Mouse (Mus musculus) CH12.LX (cell line): ENCODE measurements around the gene Card9. TPM values are rescaled to one million over a fixed set of nuclear protein-coding genes. Genes with fewer than 3 reads are reported as not detected.

Experiments
- DNase-seq: peaks from one replicate; pipeline ENCODE4 v3.0.0-alpha.2; 2013; ENCODE audit errors: extremely low read depth
- H3K27ac ChIP-seq: 2 replicates; pipeline ENCODE4 v1.5.1; 2012; ENCODE audit warnings: low read depth, mild to moderate bottlenecking, control low read depth, moderate library complexity; ENCODE audit not compliant: insufficient read depth
- H3K27me3 ChIP-seq: replicated peaks from 2 replicates; pipeline ENCODE3; 2012; ENCODE audit warnings: inconsistent platforms
- H3K36me3 ChIP-seq, 2 experiments: replicated peaks in 1 of 2; 2 replicates each; pipeline versions ENCODE3 to v1.6.1; 2012; ENCODE audit warnings: inconsistent platforms in 1 of 2, low read length in 1 of 2, mild to moderate bottlenecking in 1 of 2, mixed read lengths in 1 of 2, moderate library complexity in 1 of 2; ENCODE audit not compliant: control insufficient read depth in 1 of 2, insufficient read depth in 1 of 2
- H3K4me1 ChIP-seq, 2 experiments: 2 replicates each; pipeline ENCODE4 v1.6.1; 2012; ENCODE audit warnings: inconsistent platforms in 1 of 2, moderate library complexity in 1 of 2; ENCODE audit not compliant: insufficient read depth in 2 of 2, control insufficient read depth in 1 of 2
- H3K4me2 ChIP-seq: 2 replicates; pipeline ENCODE4 v1.6.1; 2012; ENCODE audit warnings: low read depth, mild to moderate bottlenecking, control low read depth; ENCODE audit not compliant: poor library complexity, insufficient read depth, severe bottlenecking
- H3K4me3 ChIP-seq, 3 experiments: fragments of 150-350 bp in 1 of 3; sonication (generic) in 1 of 3; replicated peaks in 1 of 3; 2 replicates each; pipeline versions ENCODE3 to v1.5.1; 2011 to 2012; ENCODE audit warnings: low read depth in 2 of 3, low read length in 2 of 3, mild to moderate bottlenecking in 2 of 3, moderate library complexity in 2 of 3, control low read depth in 1 of 3, improper control_type of control experiment in 1 of 3, inconsistent platforms in 1 of 3, mixed read lengths in 1 of 3; ENCODE audit not compliant: poor library complexity in 1 of 3
- H3K79me2 ChIP-seq: replicated peaks from 2 replicates; pipeline ENCODE4 v1.6.1; 2012; ENCODE audit warnings: mild to moderate bottlenecking, moderate library complexity; ENCODE audit not compliant: control insufficient read depth, poor library complexity, insufficient read depth, severe bottlenecking; ENCODE audit errors: extremely low read depth
- H3K9ac ChIP-seq: 2 replicates; pipeline ENCODE4 v1.6.1; 2012; ENCODE audit warnings: low read depth, mild to moderate bottlenecking, control low read depth, moderate library complexity; ENCODE audit not compliant: insufficient read depth
- H3K9me3 ChIP-seq: replicated peaks from 2 replicates; pipeline ENCODE3; 2012; ENCODE audit warnings: low read length, inconsistent platforms, mixed read lengths
- CHD2 ChIP-seq: IDR thresholded peaks from 2 replicates; pipeline ENCODE4 v1.6.1; 2011; ENCODE audit warnings: low read length, improper control_type of control experiment
- E2F4 ChIP-seq: IDR thresholded peaks from 2 replicates; pipeline ENCODE4 v1.6.1; 2011; ENCODE audit warnings: low read depth, low read length, improper control_type of control experiment; ENCODE audit not compliant: insufficient replicate concordance
- ELF1 ChIP-seq: IDR thresholded peaks from 2 replicates; pipeline ENCODE4 v1.6.1; 2014; ENCODE audit warnings: low read depth, mild to moderate bottlenecking, inconsistent platforms, low read length, improper control_type of control experiment
- GABPA ChIP-seq: IDR thresholded peaks from 2 replicates; pipeline ENCODE4 v1.6.1; 2012; ENCODE audit warnings: low read depth, low read length, improper control_type of control experiment, inconsistent platforms; ENCODE audit not compliant: insufficient replicate concordance
- KAT2A ChIP-seq: IDR thresholded peaks from 2 replicates; pipeline ENCODE4 v1.6.1; 2012; ENCODE audit warnings: low read length, improper control_type of control experiment, inconsistent platforms; ENCODE audit not compliant: insufficient replicate concordance
- MAFK ChIP-seq: IDR thresholded peaks from 2 replicates; pipeline ENCODE4 v1.6.1; 2011; ENCODE audit warnings: low read length, improper control_type of control experiment; ENCODE audit not compliant: insufficient replicate concordance
- MYC ChIP-seq: IDR thresholded peaks from 2 replicates; pipeline ENCODE4 v1.6.1; 2011; ENCODE audit warnings: low read depth, mild to moderate bottlenecking, improper control_type of control experiment, low read length
- NELFE ChIP-seq: IDR thresholded peaks from 2 replicates; pipeline ENCODE4 v1.6.1; 2011; ENCODE audit warnings: low read depth, low read length, improper control_type of control experiment
- NRF1 ChIP-seq: IDR thresholded peaks from 2 replicates; pipeline ENCODE4 v1.6.1; 2014; ENCODE audit warnings: low read depth, mild to moderate bottlenecking, inconsistent platforms, low read length, improper control_type of control experiment, moderate library complexity
- PAX5 ChIP-seq: IDR thresholded peaks from 2 replicates; pipeline ENCODE4 v1.6.1; 2012; ENCODE audit warnings: low read length, inconsistent platforms, mixed read lengths
- POLR2A ChIP-seq: IDR thresholded peaks from 2 replicates; pipeline ENCODE4 v1.6.1; 2011; ENCODE audit warnings: low read depth, mild to moderate bottlenecking, improper control_type of control experiment, low read length
- POLR2AphosphoS2 ChIP-seq: IDR thresholded peaks from 2 replicates; pipeline ENCODE4 v1.6.1; 2011; ENCODE audit warnings: low read depth, low read length, improper control_type of control experiment
- SIN3A ChIP-seq: IDR thresholded peaks from 2 replicates; pipeline ENCODE4 v1.6.1; 2012; ENCODE audit warnings: low read length, improper control_type of control experiment, inconsistent platforms
- ZC3H11A ChIP-seq: IDR thresholded peaks from 2 replicates; pipeline ENCODE4 v1.6.1; 2012; ENCODE audit warnings: low read depth, mild to moderate bottlenecking, inconsistent platforms, low read length, improper control_type of control experiment
- dilution Hi-C: fragments of 300-500 bp; cut with MboI; formaldehyde crosslinking; loops from 2 replicates; pipeline ENCODE4 v1.14.3; 2020; ENCODE audit warnings: low sequenced_read_pairs; ENCODE audit not compliant: extremely low pct_unique_long_range_greater_than_20kb, extremely low pct_ligation_motif_present
- in situ Hi-C: fragments of 300-500 bp; cut with MboI; formaldehyde crosslinking; loops from 3 replicates; pipeline ENCODE4 v1.14.3; 2019; ENCODE audit warnings: low sequenced_read_pairs, low pct_ligation_motif_present, low pct_unique_long_range_greater_than_20kb, mixed read lengths
- polyA plus RNA-seq: library from polyadenylated mRNA; unstranded; fragments of >175 nt; gene quantifications from 2 replicates; pipeline ENCODE4 v1.2.1, GENCODE M21; 2012; ENCODE audit warnings: low read depth; ENCODE audit not compliant: insufficient read length
- total RNA-seq, 2 experiments: library from RNA; depleted of rRNA; stranded (reverse); fragments of 300-350 nt in 1 of 2; fragments of >200 nt in 1 of 2; gene quantifications; 2 replicates each; pipeline ENCODE4 v1.2.3; 2012 to 2014

Gene Card9
- total and polyA plus RNA-seq, 3 experiments, result 0.32 to 0.44 (median 0.42) TPM

DNA sequence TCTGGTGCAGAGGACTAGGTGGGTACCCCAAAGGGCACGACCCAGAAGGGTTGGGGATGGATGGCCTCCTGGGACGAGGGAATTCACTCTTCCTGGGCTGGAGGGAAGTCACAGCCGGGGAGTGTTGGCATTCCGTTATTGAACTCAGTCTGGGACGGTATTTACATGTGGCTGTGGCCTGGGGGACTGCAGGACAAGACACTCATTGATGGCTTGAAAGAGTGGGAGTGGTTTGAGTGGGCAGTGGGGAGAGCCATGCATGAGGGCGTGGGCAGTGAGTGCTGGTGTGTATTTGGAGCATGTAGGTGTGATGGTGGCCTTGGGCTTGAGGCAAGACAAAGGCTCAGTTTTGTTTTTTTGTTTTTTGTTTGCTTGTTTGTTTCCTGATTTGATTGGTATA lies 30.0 kb downstream of the Card9 start:
- H3K4me1 ChIP-seq, result peaks cover 3 to 44% of the 10 kb centered on the region in 2 experiments
- H3K4me2 ChIP-seq, result no peak overlapping the region
- no peaks in the 10 kb centered on the region for H3K9me3 ChIP-seq
- dilution Hi-C loops (no loop called here), in situ Hi-C loops (no loop called here)
- no peak for DNase-seq
- no peak for TF ChIP-seq ZC3H11A
- no peak for TF ChIP-seq GABPA
- TF ChIP-seq, all 38 proteins: peak for 0
- no peaks in the 10 kb centered on the region for H3K27me3 ChIP-seq
- H3K27ac ChIP-seq, result no peak overlapping the region
- H3K4me3 ChIP-seq, result no peak overlapping the region
- H3K36me3 ChIP-seq, result no peaks in the 10 kb centered on the region
- H3K9ac ChIP-seq, result no peak overlapping the region
- no peaks in the 10 kb centered on the region for H3K79me2 ChIP-seq

DNA sequence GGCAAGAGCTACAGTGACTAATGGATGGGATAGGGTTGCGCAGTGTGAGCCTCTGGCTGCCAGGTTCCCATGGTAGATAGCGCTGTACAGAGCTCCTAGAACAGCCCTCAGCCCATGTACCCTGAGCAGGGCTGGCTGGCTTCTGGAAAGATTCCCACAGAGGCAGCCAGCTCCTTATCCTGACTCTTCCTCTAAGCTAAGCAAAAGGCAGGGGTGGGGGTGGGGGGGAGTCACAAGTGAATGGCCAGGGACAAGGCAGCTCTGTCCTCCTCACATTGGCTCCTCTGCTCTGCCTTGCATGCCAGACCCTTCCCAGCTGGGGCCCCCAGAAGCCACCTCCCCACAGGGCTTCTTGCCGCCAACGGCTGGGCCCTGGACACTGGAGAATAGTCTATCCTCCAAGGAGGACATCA lies 30.7 kb downstream of the Card9 start:
- no peaks in the 10 kb centered on the region for H3K9me3 ChIP-seq
- H3K4me3 ChIP-seq, result no peak overlapping the region
- TF ChIP-seq POLR2AphosphoS2 (no peak), ZC3H11A (no peak), CHD2 (no peak), PAX5 (no peak), SIN3A (no peak), MAFK (no peak), ELF1 (no peak), KAT2A (no peak)
- DNase-seq, result no peak
- H3K27me3 ChIP-seq, result no peaks in the 10 kb centered on the region
- H3K9ac ChIP-seq, result no peak overlapping the region
- H3K4me2 ChIP-seq, result no peak overlapping the region
- peaks cover 3 to 50% of the 10 kb centered on the region in 2 experiments for H3K4me1 ChIP-seq
- no peaks in the 10 kb centered on the region for H3K36me3 ChIP-seq
- dilution Hi-C loops, result no loop called here
- H3K27ac ChIP-seq, result no peak overlapping the region
- in situ Hi-C loops, result no loop called here
- H3K79me2 ChIP-seq, result no peaks in the 10 kb centered on the region

DNA sequence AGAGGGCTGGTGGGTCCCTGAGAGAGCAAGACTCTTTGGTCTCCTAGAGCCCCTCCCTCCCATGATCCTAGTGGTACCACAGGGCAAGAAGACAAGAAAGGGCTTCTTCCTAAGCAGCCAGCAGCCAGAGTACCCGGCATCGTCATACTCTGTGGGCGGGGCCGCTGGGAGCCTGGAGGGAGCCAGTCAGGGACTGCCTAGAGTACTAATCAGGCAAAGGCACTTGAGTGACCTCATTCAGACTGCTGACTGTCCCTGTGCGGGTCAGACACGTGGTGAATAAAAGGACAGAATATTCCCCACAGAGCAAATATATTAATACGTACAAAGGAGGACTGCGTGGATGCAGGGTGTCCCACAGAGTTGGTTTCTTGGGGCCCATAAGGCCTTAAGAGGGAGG lies 31.3 kb downstream of the Card9 start:
- no peaks in the 10 kb centered on the region for H3K79me2 ChIP-seq
- no peaks in the 10 kb centered on the region for H3K9me3 ChIP-seq
- no peak overlapping the region for H3K4me2 ChIP-seq
- DNase-seq, result no peak
- in situ Hi-C loops (loop anchor here (5.0 kb wide), 1 partner anchor 233 kb away; no protein-coding TSS in a partner anchor), dilution Hi-C loops (no loop called here)
- no peaks in the 10 kb centered on the region for H3K36me3 ChIP-seq
- H3K4me3 ChIP-seq, result no peak overlapping the region
- H3K27me3 ChIP-seq, result no peaks in the 10 kb centered on the region
- H3K27ac ChIP-seq, result no peak overlapping the region
- peaks cover 3 to 51% of the 10 kb centered on the region in 2 experiments for H3K4me1 ChIP-seq
- no peak overlapping the region for H3K9ac ChIP-seq
- TF ChIP-seq MYC, result no peak
- no peak for TF ChIP-seq E2F4
- TF ChIP-seq NRF1, result no peak
- no peak for TF ChIP-seq NELFE
- no peak for TF ChIP-seq POLR2A
- TF ChIP-seq PAX5, result no peak
- no peak for TF ChIP-seq SIN3A
